Mouse (Mus musculus) neural tube, embryonic 15.5 days (tissue): ENCODE measurements around the gene Wnt11. TPM values are rescaled to one million over a fixed set of nuclear protein-coding genes. Genes with fewer than 3 reads are reported as not detected.

Experiments
- ATAC-seq: fragments of 200-750 bp; cut with Nextera tagmentation; 2 replicates; pipeline ENCODE4 v1.8.0; 2017; ENCODE audit warnings: mild to moderate bottlenecking, moderate TSS enrichment, moderate library complexity; ENCODE audit not compliant: low FRiP score
- H3K27ac ChIP-seq: fragments of 300-500 bp; sonication (generic); replicated peaks from 2 replicates; pipeline ENCODE4 v1.5.1; 2015; ENCODE audit warnings: mild to moderate bottlenecking, inconsistent platforms
- H3K27me3 ChIP-seq: fragments of 300-500 bp; sonication (generic); replicated peaks from 2 replicates; pipeline ENCODE4 v1.6.1; 2015; ENCODE audit warnings: inconsistent platforms
- H3K36me3 ChIP-seq: fragments of 300-500 bp; sonication (generic); 2 replicates; pipeline ENCODE4 v1.6.1; 2015; ENCODE audit warnings: inconsistent platforms
- H3K4me1 ChIP-seq: fragments of 300-500 bp; sonication (generic); 2 replicates; pipeline ENCODE4 v1.6.1; 2015; ENCODE audit warnings: inconsistent platforms
- H3K4me2 ChIP-seq: fragments of 300-500 bp; sonication (generic); 2 replicates; pipeline ENCODE4 v1.6.1; 2015; ENCODE audit warnings: inconsistent platforms, mild to moderate bottlenecking, moderate library complexity
- H3K4me3 ChIP-seq: fragments of 300-500 bp; sonication (generic); replicated peaks from 2 replicates; pipeline ENCODE4 v1.5.1; 2015; ENCODE audit warnings: mild to moderate bottlenecking, inconsistent platforms
- H3K9ac ChIP-seq: fragments of 300-500 bp; sonication (generic); replicated peaks from 2 replicates; pipeline ENCODE4 v1.6.1; 2015; ENCODE audit warnings: mild to moderate bottlenecking, inconsistent platforms
- H3K9me3 ChIP-seq: fragments of 300-500 bp; sonication (generic); replicated peaks from 2 replicates; pipeline ENCODE4 v1.6.1; 2016; ENCODE audit warnings: inconsistent platforms
- WGBS: fragments of 180-500 bp; shearing (Covaris S2); methylation state at CpG from one replicate; pipeline ENCODE4 v1.1.7; 2015; ENCODE audit warnings: mixed read lengths; 5-methylcytosine and 5-hydroxymethylcytosine counted together
- polyA plus RNA-seq: library from polyadenylated mRNA; unstranded; fragments of >200 nt; fragmentation: Nextera tagmentation; extraction: Ambion mirVana; gene quantifications from 2 replicates; pipeline ENCODE4 v1.2.1, GENCODE M21; 2015

Wnt11 gene
- polyA plus RNA-seq, result 1.9 and 2.5 TPM in 2 replicates

- peak within 1 kb of the TSS; percentile 95 for H3K4me2 ChIP-seq
- peaks cover 85% of the 10 kb centered on the region for H3K27me3 ChIP-seq
- no peaks in the 10 kb centered on the region for H3K9me3 ChIP-seq
- peak within 1 kb of the TSS; percentile 45 for H3K9ac ChIP-seq
- peaks cover 56% of the 10 kb centered on the region for H3K4me1 ChIP-seq
- no peak within 1 kb of the TSS for H3K27ac ChIP-seq
- H3K4me3 ChIP-seq, result peak within 1 kb of the TSS; percentile 48
- no peaks in the 10 kb centered on the region for H3K36me3 ChIP-seq
- WGBS, result under 1% methylated on average over 65 of the region's 66 CpGs
- no peak for ATAC-seq
Observed at GRCm38 (mm10) chr7:98834711-98835321, at the start of gene Wnt11. Gene Wnt11, plus strand, starts transcription at chr7:98835112.

GRCm38 (mm10) chr7:98786792-98787612 is 47.9 kb upstream of the Wnt11 start:
- Histone ChIP-seq H3K4me3 (no peak overlapping the region), H3K27me3 (peaks cover 9% of the 10 kb centered on the region; the same call in 1 of the 2 replicates), H3K4me1 (peaks cover 18% of the 10 kb centered on the region), H3K9ac (no peak overlapping the region), H3K36me3 (no peaks in the 10 kb centered on the region), H3K27ac (no peak overlapping the region), H3K4me2 (no peak overlapping the region), H3K9me3 (no peaks in the 10 kb centered on the region)
- ATAC-seq, result no peak
- WGBS, result 73% methylated on average over 11 of the region's 11 CpGs

GRCm38 (mm10) chr7:98788721-98789120 is 46.2 kb upstream of the Wnt11 start:
- H3K36me3 ChIP-seq, result no peaks in the 10 kb centered on the region
- no peaks in the 10 kb centered on the region for H3K9me3 ChIP-seq
- no peak overlapping the region for H3K4me2 ChIP-seq
- H3K27me3 ChIP-seq, result peaks cover 9% of the 10 kb centered on the region; the same call in 1 of the 2 replicates
- no peak overlapping the region for H3K9ac ChIP-seq
- no peak overlapping the region for H3K27ac ChIP-seq
- 77% methylated on average over 7 of the region's 7 CpGs for WGBS
- ATAC-seq, result no peak
- H3K4me1 ChIP-seq, result peaks cover 13% of the 10 kb centered on the region
- no peak overlapping the region for H3K4me3 ChIP-seq

GRCm38 (mm10) chr7:98789121-98789520 is 45.8 kb upstream of the Wnt11 start:
- Histone ChIP-seq H3K4me3 (no peak overlapping the region), H3K36me3 (no peaks in the 10 kb centered on the region), H3K9ac (no peak overlapping the region), H3K27ac (no peak overlapping the region), H3K4me2 (no peak overlapping the region), H3K9me3 (no peaks in the 10 kb centered on the region), H3K27me3 (peaks cover 9% of the 10 kb centered on the region; the same call in 1 of the 2 replicates), H3K4me1 (peaks cover 9% of the 10 kb centered on the region)
- 77% methylated on average over 4 of the region's 4 CpGs for WGBS
- ATAC-seq, result no peak

GRCm38 (mm10) chr7:98791864-98792263 is 43.0 kb upstream of the Wnt11 start:
- Histone ChIP-seq H3K27me3 (peaks cover 9% of the 10 kb centered on the region; the same call in 1 of the 2 replicates), H3K27ac (no peak overlapping the region), H3K9ac (no peak overlapping the region), H3K4me2 (no peak overlapping the region), H3K9me3 (no peaks in the 10 kb centered on the region), H3K4me1 (no peaks in the 10 kb centered on the region), H3K4me3 (no peak overlapping the region), H3K36me3 (no peaks in the 10 kb centered on the region)
- no peak for ATAC-seq
- 84% methylated on average over 5 of the region's 5 CpGs for WGBS

- no peak overlapping the region for H3K4me2 ChIP-seq
- H3K4me1 ChIP-seq, result no peaks in the 10 kb centered on the region; the same call in 1 of the 2 replicates
- 74% methylated on average over 5 of the region's 5 CpGs for WGBS
- H3K27me3 ChIP-seq, result peaks cover under 1% of the 10 kb centered on the region; the same call in 1 of the 2 replicates
- H3K9ac ChIP-seq, result no peak overlapping the region
- ATAC-seq, result no peak
- H3K9me3 ChIP-seq, result no peaks in the 10 kb centered on the region
- no peak overlapping the region for H3K27ac ChIP-seq
- H3K36me3 ChIP-seq, result no peaks in the 10 kb centered on the region
- no peak overlapping the region for H3K4me3 ChIP-seq
Observed at GRCm38 (mm10) chr7:98793811-98794210, 41.1 kb upstream of the Wnt11 start.

- Histone ChIP-seq H3K4me2 (no peak overlapping the region), H3K9me3 (no peaks in the 10 kb centered on the region), H3K4me1 (no peaks in the 10 kb centered on the region; the same call in 1 of the 2 replicates), H3K9ac (no peak overlapping the region), H3K27me3 (no peaks in the 10 kb centered on the region), H3K27ac (no peak overlapping the region), H3K4me3 (no peak overlapping the region), H3K36me3 (no peaks in the 10 kb centered on the region)
- 60% methylated on average over 3 of the region's 3 CpGs for WGBS
- ATAC-seq, result no peak
Observed at GRCm38 (mm10) chr7:98794444-98794843, 40.5 kb upstream of the Wnt11 start.

GRCm38 (mm10) chr7:98795637-98796036 is 39.3 kb upstream of the Wnt11 start:
- H3K4me1 ChIP-seq, result no peaks in the 10 kb centered on the region; the same call in 1 of the 2 replicates
- no peak overlapping the region for H3K9ac ChIP-seq
- H3K9me3 ChIP-seq, result no peaks in the 10 kb centered on the region
- WGBS, result 84% methylated on average over 5 of the region's 5 CpGs
- no peak overlapping the region for H3K4me2 ChIP-seq
- H3K27me3 ChIP-seq, result no peaks in the 10 kb centered on the region
- no peak overlapping the region for H3K27ac ChIP-seq
- H3K36me3 ChIP-seq, result no peaks in the 10 kb centered on the region
- no peak overlapping the region for H3K4me3 ChIP-seq
- ATAC-seq, result no peak

GRCm38 (mm10) chr7:98797347-98798133 is 37.4 kb upstream of the Wnt11 start:
- Histone ChIP-seq H3K9ac (no peak overlapping the region), H3K4me1 (no peaks in the 10 kb centered on the region; the same call in 1 of the 2 replicates), H3K36me3 (no peaks in the 10 kb centered on the region), H3K4me3 (no peak overlapping the region), H3K4me2 (no peak overlapping the region), H3K27me3 (no peaks in the 10 kb centered on the region), H3K27ac (no peak overlapping the region), H3K9me3 (no peaks in the 10 kb centered on the region)
- ATAC-seq, result no peak
- 50% methylated on average over 5 of the region's 5 CpGs for WGBS

- H3K4me1 ChIP-seq, result no peaks in the 10 kb centered on the region; the same call in 1 of the 2 replicates
- no peak overlapping the region for H3K27ac ChIP-seq
- no peak overlapping the region for H3K4me2 ChIP-seq
- 30% methylated on average over 3 of the region's 3 CpGs for WGBS
- H3K27me3 ChIP-seq, result no peaks in the 10 kb centered on the region
- no peaks in the 10 kb centered on the region for H3K9me3 ChIP-seq
- no peaks in the 10 kb centered on the region for H3K36me3 ChIP-seq
- no peak for ATAC-seq
- no peak overlapping the region for H3K4me3 ChIP-seq
- no peak overlapping the region for H3K9ac ChIP-seq
Observed at GRCm38 (mm10) chr7:98798134-98798417, 36.8 kb upstream of the Wnt11 start.

GRCm38 (mm10) chr7:98800435-98800834 is 34.5 kb upstream of the Wnt11 start:
- H3K36me3 ChIP-seq, result no peaks in the 10 kb centered on the region
- no peak overlapping the region for H3K4me3 ChIP-seq
- no peak overlapping the region for H3K27ac ChIP-seq
- H3K27me3 ChIP-seq, result no peaks in the 10 kb centered on the region
- H3K9me3 ChIP-seq, result no peaks in the 10 kb centered on the region
- ATAC-seq, result no peak
- H3K9ac ChIP-seq, result no peak overlapping the region
- peaks cover 11% of the 10 kb centered on the region for H3K4me1 ChIP-seq
- no peak overlapping the region for H3K4me2 ChIP-seq
- WGBS, result 74% methylated on average over 8 of the region's 8 CpGs
